Mouse (Mus musculus): ENCODE results near the gene Cacng7.

DNA sequence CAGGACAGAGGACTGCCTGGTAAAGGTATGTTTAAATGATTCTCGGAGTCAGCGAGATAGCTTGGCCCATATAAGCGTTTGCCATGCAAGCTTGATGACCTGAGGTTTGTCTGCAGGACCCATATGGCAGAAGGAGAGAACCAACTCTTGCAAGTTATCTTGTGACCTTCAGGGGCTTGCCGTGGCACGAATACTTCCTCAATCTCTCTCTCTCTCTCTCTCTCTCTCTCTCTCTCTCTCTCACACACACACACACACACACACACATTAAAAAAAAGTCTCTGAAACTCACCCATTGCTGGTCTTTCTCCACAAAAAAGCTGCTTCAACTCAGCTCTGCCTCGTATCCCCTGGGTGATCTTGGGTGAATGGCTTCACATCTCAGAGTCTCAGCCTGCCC, 56.1 kb downstream of the Cacng7 start:
- TF ChIP-seq MEF2A (IDR thresholded peaks at IDR 0.05; ENCODE audit: extremely low read depth, insufficient replicate concordance, low read depth, low read length, poor library complexity, severe bottlenecking) (no peak), MYC (IDR thresholded peaks at IDR 0.05; ENCODE audit: low read depth, low read length) (no peak), POLR2A (IDR thresholded peaks at IDR 0.05; ENCODE audit: control insufficient read depth in 1 of 2, insufficient read depth in 1 of 2, low read depth in 1 of 2, low read length in 2 of 2, poor library complexity in 1 of 2) (no peak), NRF1 (IDR thresholded peaks at IDR 0.05; ENCODE audit: insufficient read depth, low read depth, low read length, poor library complexity, severe bottlenecking) (no peak), TBP (IDR thresholded peaks at IDR 0.05; ENCODE audit: low read depth, low read length) (no peak), TAL1 (IDR thresholded peaks at IDR 0.05; ENCODE audit: low read length) (no peak), ZNF384 (IDR thresholded peaks at IDR 0.05; ENCODE audit: low read depth, low read length) (no peak; the same call in 1 of the 2 replicates), ZKSCAN1 (IDR thresholded peaks at IDR 0.05; ENCODE audit: low read depth, low read length) (no peak), ZC3H11A (IDR thresholded peaks at IDR 0.05; ENCODE audit: low read depth, low read length) (no peak)

All from MEL (cell line).